Comparison of ENCODE assay signal across 9 mouse cellular contexts in the genomic region with DNA sequence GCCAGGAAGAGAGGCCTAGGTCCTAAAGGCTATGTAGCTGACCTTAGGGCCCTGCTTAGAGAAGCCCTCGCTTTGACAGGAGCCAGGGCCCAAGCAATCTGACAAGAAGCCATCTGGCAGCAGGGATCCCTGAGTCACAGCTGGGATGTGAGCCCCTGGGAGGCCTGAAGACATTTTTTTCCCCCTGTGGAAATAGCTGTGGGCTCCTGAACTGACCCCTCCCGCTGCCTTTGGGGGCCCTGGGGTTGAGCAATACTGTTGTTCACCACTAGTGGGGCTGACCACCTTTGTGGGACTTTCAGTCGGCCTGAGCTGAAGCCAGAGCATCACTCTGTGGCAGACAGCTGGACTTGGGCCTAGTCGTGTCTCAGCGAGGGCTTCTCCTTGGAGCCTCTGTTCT.
DNase-seq lines count a peak whose midpoint lies in the region; ATAC-seq and TF ChIP-seq lines count a peak whose summit lies in the region.
"Had no signal": no experiment of that assay in that cellular context is flagged by ENCODE, and none has a peak within 500 bp of the region (broad histone marks: within the 10 kb centered on the region; RNA-seq: fewer than 3 reads in every experiment).

No protein-coding gene starts in this region.

- H3K27ac ChIP-seq in kidney, postnatal 0 days, result peak overlapping the region; percentile 44
- H3K27ac ChIP-seq in limb, embryonic 13.5 days, result peak overlapping the region; percentile 96
- H3K27ac ChIP-seq in left cerebral cortex, adult 2 months, result no peak overlapping the region

- peak; percentile 41 for DNase-seq in kidney, postnatal 0 days (ENCODE audit: low spot score)
- no peak for DNase-seq in kidney, adult 8-10 months
- peak; percentile 41 for DNase-seq in Muller cell, postnatal 12 days (ENCODE audit: inconsistent ontology term)
- peak; percentile 59 for DNase-seq in gastrocnemius, postnatal 14 days
- DNase-seq in right cerebral cortex, adult 2 months (ENCODE audit: low spot score in 2 of 2), result no peak
- DNase-seq in left cerebral cortex, adult 2 months (ENCODE audit: extremely low spot score in 1 of 2, low spot score in 2 of 2), result no peak
- no peak for DNase-seq in layer of hippocampus, postnatal 36 days
- DNase-seq: cerebellum, adult 18-20 months had no signal

- ATAC-seq in kidney, postnatal 0 days (replicated peaks; ENCODE audit: low FRiP score, low read depth), result no peak
- no peak for ATAC-seq in limb, embryonic 13.5 days (ENCODE audit: low FRiP score, low read depth)

- H3K4me3 ChIP-seq in kidney, postnatal 0 days (replicated peaks; ENCODE audit: low read depth, low read length), result no peak overlapping the region
- no peak overlapping the region for H3K4me3 ChIP-seq in limb, embryonic 13.5 days
- no peak overlapping the region for H3K4me3 ChIP-seq in left cerebral cortex, adult 2 months

- H3K9me3 ChIP-seq in kidney, postnatal 0 days (replicated peaks; ENCODE audit: low read length), result no peaks in the 10 kb centered on the region
- no peaks in the 10 kb centered on the region for H3K9me3 ChIP-seq in limb, embryonic 13.5 days

- no peaks in the 10 kb centered on the region for H3K36me3 ChIP-seq in kidney, postnatal 0 days (ENCODE audit: insufficient read depth, low read length)
- H3K36me3 ChIP-seq in limb, embryonic 13.5 days, result no peaks in the 10 kb centered on the region

- no peak overlapping the region for H3K4me2 ChIP-seq in kidney, postnatal 0 days (ENCODE audit: low read length)
- no peak overlapping the region for H3K4me2 ChIP-seq in limb, embryonic 13.5 days (replicated peaks)

- WGBS in kidney, postnatal 0 days, result 58% methylated on average over 5 of the region's 5 CpGs
- WGBS in limb, embryonic 13.5 days, result 42% methylated on average over 5 of the region's 5 CpGs

- H3K27me3 ChIP-seq in kidney, postnatal 0 days (ENCODE audit: insufficient read depth, low read length), result no peaks in the 10 kb centered on the region
- no peaks in the 10 kb centered on the region for H3K27me3 ChIP-seq in limb, embryonic 13.5 days

- intact Hi-C loops in gastrocnemius, postnatal 14 days (cut with DNase I; ENCODE audit: low total_unique reads), result no loop called here
- intact Hi-C loops in left cerebral cortex, adult 2 months (cut with DNase I), result no loop called here

- no peak overlapping the region for H3K9ac ChIP-seq in kidney, postnatal 0 days (ENCODE audit: low read depth, low read length)
- no peak overlapping the region for H3K9ac ChIP-seq in limb, embryonic 13.5 days

- peaks cover 17% of the 10 kb centered on the region; the same call in 1 of the 2 replicates for H3K4me1 ChIP-seq in kidney, postnatal 0 days (replicated peaks; ENCODE audit: insufficient read depth, low read length)
- peaks cover 65% of the 10 kb centered on the region for H3K4me1 ChIP-seq in limb, embryonic 13.5 days

- TF ChIP-seq CTCF in kidney, postnatal 0 days (IDR thresholded peaks at IDR 0.05; ENCODE audit: low read depth), result peak; percentile 34; the same call in 1 of the 2 replicates
- no peak; the same call in 1 of the 2 replicates for TF ChIP-seq CTCF in left cerebral cortex, adult 2 months (IDR thresholded peaks at IDR 0.05)

Comparison
In these comparisons a context has a peak if more than half of its experiments do, and no peak if none do; other contexts are left out.
1. DNase-seq: peak in kidney, postnatal 0 days (single experiment), Muller cell, postnatal 12 days (single experiment) and gastrocnemius, postnatal 14 days (single experiment); none in kidney, adult 8-10 months (0 of 2), right cerebral cortex, adult 2 months (0 of 2), left cerebral cortex, adult 2 months (0 of 2) and layer of hippocampus, postnatal 36 days (0 of 2).